Comparison of ENCODE assay signal across 10 mouse cellular contexts in the genomic region with DNA sequence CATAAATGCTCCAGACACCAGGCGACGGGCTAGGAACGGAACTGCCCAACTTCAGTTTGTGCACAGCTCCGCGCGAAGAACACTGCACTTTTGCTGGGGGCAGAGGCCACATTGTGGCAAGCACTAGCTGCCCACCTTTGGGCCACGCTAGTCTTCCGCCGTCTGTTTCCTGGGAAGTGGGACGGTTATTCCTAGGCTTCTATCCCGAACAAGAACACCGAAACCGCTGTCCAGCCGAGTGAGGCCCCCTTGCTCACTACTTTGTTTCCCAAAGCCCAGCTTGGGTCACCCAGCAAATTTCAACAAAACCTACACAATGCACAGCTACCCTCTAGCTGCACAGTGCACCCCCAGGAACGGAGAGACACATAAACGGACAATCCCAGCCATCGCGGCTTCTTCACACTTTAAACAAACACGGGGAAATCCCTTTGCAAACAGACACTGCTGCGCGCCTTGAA. TPM values are rescaled to one million over a fixed set of nuclear protein-coding genes. Genes with fewer than 3 reads are reported as not detected.
DNase-seq lines count a peak whose midpoint lies in the region; ATAC-seq and TF ChIP-seq lines count a peak whose summit lies in the region.
"Had no signal": no experiment of that assay in that cellular context is flagged by ENCODE, and none has a peak within 500 bp of the region (broad histone marks: within the 10 kb centered on the region; RNA-seq: fewer than 3 reads in every experiment).

No protein-coding gene starts in this region.

- peak overlapping the region; percentile 24 for H3K4me3 ChIP-seq in heart, embryonic 12.5 days
- H3K4me3 ChIP-seq in neural tube, embryonic 12.5 days: no peak overlapping the region
- no peak overlapping the region for H3K4me3 ChIP-seq in neural tube, embryonic 15.5 days (replicated peaks)
- no peak overlapping the region for H3K4me3 ChIP-seq in intestine, embryonic 14.5 days (ENCODE audit: low read depth, low read length)
- H3K4me3 ChIP-seq in olfactory bulb, adult 2 months (ENCODE audit: insufficient read depth, low read depth, low read length): peak overlapping the region; percentile 81

- no peak for TF ChIP-seq CTCF in olfactory bulb, adult 2 months (IDR thresholded peaks at IDR 0.05; ENCODE audit: insufficient read depth, low read depth, low read length)

- peak overlapping the region; percentile 60 for H3K4me2 ChIP-seq in heart, embryonic 12.5 days
- 0 out of 2 replicates have a peak overlapping the region, but pooled peaks have one; percentile 9 for H3K4me2 ChIP-seq in neural tube, embryonic 12.5 days (replicated peaks)
- H3K4me2 ChIP-seq in neural tube, embryonic 15.5 days: no peak overlapping the region
- H3K4me2 ChIP-seq in intestine, embryonic 14.5 days (ENCODE audit: low read length): no peak overlapping the region

- H3K27me3 ChIP-seq in heart, embryonic 12.5 days (replicated peaks): peaks cover 76% of the 10 kb centered on the region
- H3K27me3 ChIP-seq in neural tube, embryonic 12.5 days (replicated peaks): peaks cover 92% of the 10 kb centered on the region
- peaks cover 86% of the 10 kb centered on the region for H3K27me3 ChIP-seq in neural tube, embryonic 15.5 days (replicated peaks)
- H3K27me3 ChIP-seq in intestine, embryonic 14.5 days (replicated peaks; ENCODE audit: control insufficient read depth, insufficient read depth, low read length): peaks cover 99% of the 10 kb centered on the region

- no peak overlapping the region for H3K27ac ChIP-seq in heart, embryonic 12.5 days (ENCODE audit: poor library complexity, severe bottlenecking)
- no peak overlapping the region for H3K27ac ChIP-seq in neural tube, embryonic 12.5 days
- H3K27ac ChIP-seq in neural tube, embryonic 15.5 days (replicated peaks): no peak overlapping the region
- H3K27ac ChIP-seq in intestine, embryonic 14.5 days (ENCODE audit: low read depth): no peak overlapping the region
- peak overlapping the region; percentile 99 for H3K27ac ChIP-seq in olfactory bulb, adult 2 months (ENCODE audit: insufficient read depth, low read depth, low read length)

- H3K9ac ChIP-seq in heart, embryonic 12.5 days: no peak overlapping the region
- H3K9ac ChIP-seq in neural tube, embryonic 12.5 days: no peak overlapping the region
- H3K9ac ChIP-seq in neural tube, embryonic 15.5 days (replicated peaks): no peak overlapping the region
- H3K9ac ChIP-seq in intestine, embryonic 14.5 days (ENCODE audit: low read length): no peak overlapping the region

- peaks cover 32% of the 10 kb centered on the region for H3K4me1 ChIP-seq in heart, embryonic 12.5 days (replicated peaks)
- peaks cover 27% of the 10 kb centered on the region for H3K4me1 ChIP-seq in neural tube, embryonic 12.5 days
- peaks cover 28% of the 10 kb centered on the region for H3K4me1 ChIP-seq in neural tube, embryonic 15.5 days
- peaks cover 13% of the 10 kb centered on the region; the same call in 1 of the 2 replicates for H3K4me1 ChIP-seq in intestine, embryonic 14.5 days (replicated peaks; ENCODE audit: control insufficient read depth, insufficient read depth, low read length)
- H3K4me1 ChIP-seq in olfactory bulb, adult 2 months (ENCODE audit: control insufficient read depth, insufficient read depth, low read length): peaks cover 6% of the 10 kb centered on the region

- intact Hi-C loops in heart, postnatal 14 days (cut with DNase I): loop anchor here (10.0 kb wide), 3 partner anchors 275 to 565 kb away; no protein-coding TSS in a partner anchor

- WGBS in heart, embryonic 12.5 days: under 1% methylated on average over 21 of the region's 21 CpGs
- under 1% methylated on average over 21 of the region's 21 CpGs for WGBS in neural tube, embryonic 12.5 days
- WGBS in neural tube, embryonic 15.5 days: under 1% methylated on average over 21 of the region's 21 CpGs
- WGBS in intestine, embryonic 14.5 days: 2% methylated on average over 21 of the region's 21 CpGs
- WGBS in olfactory bulb, adult 2 months: 1% methylated on average over 21 of the region's 21 CpGs

- DNase-seq in heart, postnatal 14 days: no peak
- peak; percentile 78 for DNase-seq in intestine, embryonic 14.5 days (ENCODE audit: low spot score)
- no peak for DNase-seq in Muller cell, postnatal 12 days (ENCODE audit: inconsistent ontology term)
- no peak for DNase-seq in gastrocnemius, postnatal 10 days

- TF ChIP-seq POLR2A in olfactory bulb, adult 2 months (IDR thresholded peaks at IDR 0.05; ENCODE audit: insufficient read depth, low read depth, low read length): no peak

- H3K36me3 ChIP-seq in heart, embryonic 12.5 days: no peaks in the 10 kb centered on the region
- H3K36me3 ChIP-seq in neural tube, embryonic 12.5 days: no peaks in the 10 kb centered on the region
- no peaks in the 10 kb centered on the region for H3K36me3 ChIP-seq in neural tube, embryonic 15.5 days
- H3K36me3 ChIP-seq in intestine, embryonic 14.5 days (ENCODE audit: control insufficient read depth, insufficient read depth, low read length): no peaks in the 10 kb centered on the region

- H3K9me3 ChIP-seq in heart, embryonic 12.5 days (replicated peaks): no peaks in the 10 kb centered on the region
- H3K9me3 ChIP-seq in neural tube, embryonic 12.5 days: no peaks in the 10 kb centered on the region
- no peaks in the 10 kb centered on the region for H3K9me3 ChIP-seq in neural tube, embryonic 15.5 days (replicated peaks)
- no peaks in the 10 kb centered on the region for H3K9me3 ChIP-seq in intestine, embryonic 14.5 days (ENCODE audit: control insufficient read depth, low read length)

- ATAC-seq in heart, embryonic 12.5 days (ENCODE audit: insufficient number of reproducible peaks, low FRiP score): no peak
- no peak for ATAC-seq in neural tube, embryonic 12.5 days (ENCODE audit: low FRiP score, low read depth)
- ATAC-seq in neural tube, embryonic 15.5 days (ENCODE audit: low FRiP score): no peak
- ATAC-seq in intestine, embryonic 14.5 days (replicated peaks; ENCODE audit: low FRiP score, low TSS enrichment, low read depth): no peak

RNA-seq across cellular contexts. Expression of a gene that starts 3.2 kb away (rescaled TPM):
- 0.14 TPM in 1 of 2 replicates, not detected in the other for polyA plus RNA-seq in heart, embryonic 12.5 days (2016; fragmentation: Nextera tagmentation; extraction: Ambion mirVana)
- total RNA-seq in heart, postnatal 14 days (2021): not detected
- polyA plus RNA-seq in neural tube, embryonic 12.5 days (2016; fragmentation: Nextera tagmentation; extraction: Ambion mirVana): not detected in 2 replicates
- polyA plus RNA-seq in neural tube, embryonic 15.5 days (2015; fragmentation: Nextera tagmentation; extraction: Ambion mirVana): 0.41 TPM in 1 of 2 replicates, not detected in the other
- polyA plus RNA-seq in intestine, embryonic 14.5 days (2014; fragmentation: Nextera tagmentation; extraction: Ambion mirVana): not detected in 2 replicates
- polyA plus RNA-seq in olfactory bulb, adult 2 months (2012; ENCODE audit: insufficient read depth, insufficient read length, low replicate concordance, missing spikeins): not detected in 2 replicates
- total RNA-seq in gastrocnemius, postnatal 10 days (2021): 1 to 10 TPM in 1 of 2 experiments, not detected in 1; 1.3 TPM
- total RNA-seq: granulocyte monocyte progenitor cell, adult 5-6 weeks; monocyte, adult 5-6 weeks had no signal

RNA-seq across cellular contexts. Expression of a gene that starts 21.9 kb away (rescaled TPM):
- 0.98 and 1.5 TPM in 2 replicates for polyA plus RNA-seq in heart, embryonic 12.5 days (2016; fragmentation: Nextera tagmentation; extraction: Ambion mirVana)
- total RNA-seq in heart, postnatal 14 days (2021): under 1 TPM in 1 of 2 experiments, not detected in 1; 0.41 TPM
- 0.72 and 1.3 TPM in 2 replicates for polyA plus RNA-seq in neural tube, embryonic 12.5 days (2016; fragmentation: Nextera tagmentation; extraction: Ambion mirVana)
- polyA plus RNA-seq in neural tube, embryonic 15.5 days (2015; fragmentation: Nextera tagmentation; extraction: Ambion mirVana): 0.41 and 0.83 TPM in 2 replicates
- polyA plus RNA-seq in intestine, embryonic 14.5 days (2014; fragmentation: Nextera tagmentation; extraction: Ambion mirVana): 2.4 and 2.8 TPM in 2 replicates
- not detected in 2 replicates for polyA plus RNA-seq in olfactory bulb, adult 2 months (2012; ENCODE audit: insufficient read depth, insufficient read length, low replicate concordance, missing spikeins)
- total RNA-seq in gastrocnemius, postnatal 10 days (2021): 1 to 10 TPM in 1 of 2 experiments, not detected in 1; 1.9 TPM
- total RNA-seq: granulocyte monocyte progenitor cell, adult 5-6 weeks; monocyte, adult 5-6 weeks had no signal

Comparison
In these comparisons a context has a peak if more than half of its experiments do, and no peak if none do; other contexts are left out.
1. H3K4me2 ChIP-seq: peak in heart, embryonic 12.5 days (single experiment) and neural tube, embryonic 12.5 days (single experiment); none in neural tube, embryonic 15.5 days (single experiment) and intestine, embryonic 14.5 days (single experiment).
2. H3K4me3 ChIP-seq: peak in heart, embryonic 12.5 days (single experiment) and olfactory bulb, adult 2 months (single experiment); none in neural tube, embryonic 12.5 days (single experiment), neural tube, embryonic 15.5 days (single experiment) and intestine, embryonic 14.5 days (single experiment).